Mouse (Mus musculus) heart, postnatal 0 days (tissue): ENCODE data around the gene Fam163a.

Source experiments
- CTCF ChIP-seq: IDR thresholded peaks from 2 replicates; pipeline ENCODE4 v1.5.1; 2016; ENCODE audit warnings: antibody characterized with exemption, control low read depth, low read depth
- EP300 ChIP-seq: IDR thresholded peaks from 2 replicates; pipeline ENCODE4 v1.6.1; 2016; ENCODE audit warnings: antibody characterized with exemption, low read depth

DNA sequence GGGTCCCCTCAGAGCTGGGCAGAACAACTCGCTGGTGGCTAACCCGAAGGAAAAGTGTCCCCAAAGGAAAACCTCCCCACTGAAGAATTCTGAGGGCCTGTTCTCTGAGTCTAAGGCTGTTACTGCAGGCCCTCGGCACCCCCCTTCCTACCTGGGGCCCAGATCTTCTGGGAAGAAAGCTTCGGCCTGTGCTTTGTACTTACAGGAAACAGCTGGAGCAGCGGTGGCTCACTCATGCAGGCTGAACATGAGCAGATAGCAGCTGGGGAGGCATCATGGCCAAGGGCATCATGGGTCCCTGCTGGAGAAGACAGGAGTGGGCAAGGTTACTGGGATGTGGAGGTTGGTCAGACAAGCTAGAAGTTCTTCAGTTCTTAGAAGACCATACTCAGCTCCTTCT lies 117.2 kb downstream of the Fam163a start:
- no peak for TF ChIP-seq CTCF
- no peak for TF ChIP-seq EP300
